Mouse (Mus musculus): ENCODE results near the gene Tars. TPM values are rescaled to one million over a fixed set of nuclear protein-coding genes. Genes with fewer than 3 reads are reported as not detected.

Tars gene
- total RNA-seq, 1 experiment from 2014 or later, result 56.5 TPM

DNA sequence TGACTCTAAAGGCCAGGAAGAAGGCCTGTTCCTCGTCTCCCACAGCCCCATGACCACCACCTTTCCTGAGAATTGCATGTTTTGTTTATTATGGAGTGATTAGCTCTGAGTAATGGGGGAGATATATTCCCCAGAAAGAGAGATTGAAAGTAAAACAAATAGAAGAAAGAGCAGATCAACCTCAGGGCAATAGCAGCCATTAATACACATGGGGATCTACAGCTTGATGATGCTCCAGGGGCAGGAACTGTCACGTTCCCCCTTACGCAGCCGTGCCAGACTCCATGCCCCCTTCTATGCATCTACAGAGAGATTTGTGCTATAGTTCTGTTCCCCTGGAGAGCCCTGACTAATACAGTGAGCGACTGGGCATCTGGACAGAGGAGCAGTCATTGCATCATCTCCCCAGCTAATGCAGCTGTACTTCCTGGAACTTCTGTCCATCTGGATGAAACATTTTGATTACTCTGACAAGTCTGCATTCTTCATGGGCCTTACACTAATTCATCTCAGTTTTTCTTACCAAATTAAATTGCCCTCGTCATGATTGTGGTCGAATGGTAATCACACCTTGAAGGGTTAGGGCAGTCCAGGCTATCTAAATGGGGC lies 28.9 kb downstream of the Tars start:
- no peak for ATAC-seq (replicated peaks; ENCODE audit: insufficient number of reproducible peaks, low FRiP score, low TSS enrichment, poor library complexity, severe bottlenecking)

DNA sequence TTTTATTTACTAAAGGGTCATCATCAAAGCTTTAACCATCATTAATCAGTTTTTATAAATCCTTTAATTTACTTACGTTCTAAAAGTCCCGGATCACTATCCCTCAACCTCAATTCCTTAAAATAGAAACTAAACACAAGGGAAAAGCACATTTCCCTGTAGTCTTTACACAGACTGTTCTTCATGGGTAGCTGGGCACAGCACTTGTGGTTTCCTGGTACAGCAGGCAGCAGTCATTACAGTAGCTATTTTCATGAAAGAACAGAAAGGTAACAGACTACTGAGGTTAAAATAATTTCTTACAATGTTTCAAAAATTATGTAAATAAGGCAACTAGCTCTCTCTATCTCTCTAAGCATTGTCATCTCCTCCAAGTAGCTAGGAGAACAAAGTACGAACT lies 29.9 kb downstream of the Tars start:
- ATAC-seq (replicated peaks; ENCODE audit: insufficient number of reproducible peaks, low FRiP score, low TSS enrichment, poor library complexity, severe bottlenecking), result no peak

- no peak for ATAC-seq (replicated peaks; ENCODE audit: insufficient number of reproducible peaks, low FRiP score, low TSS enrichment, poor library complexity, severe bottlenecking)
These were observed 34.7 kb downstream of the Tars start for GRCm38 (mm10) chr15:11364795-11365194.

GRCm38 (mm10) chr15:11364112-11364511 lies 35.4 kb downstream of the Tars start:
- no peak for ATAC-seq (replicated peaks; ENCODE audit: insufficient number of reproducible peaks, low FRiP score, low TSS enrichment, poor library complexity, severe bottlenecking)

- ATAC-seq (replicated peaks; ENCODE audit: insufficient number of reproducible peaks, low FRiP score, low TSS enrichment, poor library complexity, severe bottlenecking), result no peak
These were observed 37.6 kb downstream of the Tars start for GRCm38 (mm10) chr15:11361824-11362223.

GRCm38 (mm10) chr15:11360888-11361287 lies 38.6 kb downstream of the Tars start:
- 0 out of 2 replicates have a peak, but pooled peaks have one; percentile 22 for ATAC-seq (replicated peaks; ENCODE audit: insufficient number of reproducible peaks, low FRiP score, low TSS enrichment, poor library complexity, severe bottlenecking)

- no peak for ATAC-seq (replicated peaks; ENCODE audit: insufficient number of reproducible peaks, low FRiP score, low TSS enrichment, poor library complexity, severe bottlenecking)
These were observed 42.0 kb downstream of the Tars start for GRCm38 (mm10) chr15:11357501-11357900.

- ATAC-seq (replicated peaks; ENCODE audit: insufficient number of reproducible peaks, low FRiP score, low TSS enrichment, poor library complexity, severe bottlenecking), result no peak
These were observed 43.6 kb downstream of the Tars start for GRCm38 (mm10) chr15:11355865-11356264.

- no peak for ATAC-seq (replicated peaks; ENCODE audit: insufficient number of reproducible peaks, low FRiP score, low TSS enrichment, poor library complexity, severe bottlenecking)
These were observed 59.8 kb downstream of the Tars start for GRCm38 (mm10) chr15:11339467-11340180.

Data from monocyte, adult 5-6 weeks (primary cell).